12 mouse cellular contexts compared by ENCODE assay signal in the genomic region with DNA sequence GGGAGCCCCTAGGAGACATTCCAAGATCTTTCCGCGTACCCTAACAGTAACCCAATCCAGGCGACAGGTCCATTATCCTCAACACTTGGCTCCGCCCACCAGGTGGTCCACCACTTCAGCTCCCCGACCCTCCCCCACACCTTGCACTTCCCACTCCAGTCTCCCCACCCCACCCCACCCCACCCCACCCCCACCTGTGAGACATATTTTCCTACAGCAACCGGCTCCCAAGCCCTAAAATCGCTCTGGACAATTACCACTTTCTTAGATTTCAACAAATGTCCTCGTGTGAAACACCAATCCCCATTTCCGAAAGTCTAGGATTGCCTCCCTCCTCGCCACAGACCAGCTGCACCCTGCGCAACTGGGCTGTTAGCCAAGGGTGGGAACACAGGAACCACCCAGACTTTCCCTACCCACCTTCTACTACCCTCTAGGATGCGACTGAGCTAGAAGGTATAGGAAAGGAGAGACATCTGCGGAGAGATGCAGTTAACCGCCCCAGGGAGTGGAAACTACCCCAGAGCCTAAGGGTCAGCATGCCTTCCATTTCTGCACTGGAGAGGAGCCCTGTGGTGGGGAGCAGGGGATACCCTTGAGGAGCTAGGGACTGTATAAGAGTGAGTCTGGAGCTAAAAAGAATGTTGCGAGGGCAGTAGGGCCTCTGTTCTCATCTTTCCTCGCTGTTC. TPM values are rescaled to one million over a fixed set of nuclear protein-coding genes. Genes with fewer than 3 reads are reported as not detected.
DNase-seq lines count a peak whose midpoint lies in the region; ATAC-seq lines count a peak whose summit lies in the region.
"Had no signal": no experiment of that assay in that cellular context is flagged by ENCODE, and none has a peak within 500 bp of the region (broad histone marks: within the 10 kb centered on the region; RNA-seq: fewer than 3 reads in every experiment).

No protein-coding gene starts in this region.

- intact Hi-C loops in left cerebral cortex, postnatal 25 days (cut with DNase I), result no loop called here

- no peaks in the 10 kb centered on the region for H3K9me3 ChIP-seq in heart, embryonic 16.5 days (replicated peaks; ENCODE audit: control insufficient read depth, low read length)
- no peaks in the 10 kb centered on the region for H3K9me3 ChIP-seq in embryonic facial prominence, embryonic 13.5 days
- H3K9me3 ChIP-seq in intestine, embryonic 16.5 days (ENCODE audit: control insufficient read depth, low read length), result no peaks in the 10 kb centered on the region
- H3K9me3 ChIP-seq in neural tube, embryonic 13.5 days, result no peaks in the 10 kb centered on the region
- H3K9me3 ChIP-seq: liver, embryonic 15.5 days had no signal

- no peak for ATAC-seq in heart, embryonic 16.5 days (replicated peaks; ENCODE audit: extremely low read depth, insufficient read depth, low FRiP score)
- 0 out of 2 replicates have a peak, but pooled peaks have one; percentile 22 for ATAC-seq in embryonic facial prominence, embryonic 13.5 days (ENCODE audit: insufficient number of reproducible peaks, insufficient read depth, low FRiP score, low TSS enrichment, low read depth)
- ATAC-seq in intestine, embryonic 16.5 days, result no peak
- ATAC-seq in neural tube, embryonic 13.5 days (ENCODE audit: low read depth), result no peak

- no peak for DNase-seq in heart, adult 8-10 months (ENCODE audit: low spot score)
- DNase-seq in left cerebral cortex, postnatal 25 days (ENCODE audit: low spot score in 2 of 2), result no peak
- no peak for DNase-seq in adrenal gland, postnatal 36 days
- no peak for DNase-seq in adrenal gland, postnatal 25 days
- DNase-seq: adrenal gland, postnatal 14 days; kidney, adult 18-20 months; thymus, postnatal 25 days had no signal

- H3K27me3 ChIP-seq in heart, embryonic 16.5 days (ENCODE audit: control insufficient read depth, insufficient read depth, low read length), result peaks cover 64% of the 10 kb centered on the region
- H3K27me3 ChIP-seq in embryonic facial prominence, embryonic 13.5 days, result no peaks in the 10 kb centered on the region
- peaks cover 29% of the 10 kb centered on the region for H3K27me3 ChIP-seq in intestine, embryonic 16.5 days (replicated peaks; ENCODE audit: control insufficient read depth, insufficient read depth, low read length)
- H3K27me3 ChIP-seq in neural tube, embryonic 13.5 days, result no peaks in the 10 kb centered on the region

- no peaks in the 10 kb centered on the region for H3K36me3 ChIP-seq in heart, embryonic 16.5 days (ENCODE audit: control insufficient read depth, insufficient read depth)
- H3K36me3 ChIP-seq in embryonic facial prominence, embryonic 13.5 days, result peaks cover 26% of the 10 kb centered on the region
- no peaks in the 10 kb centered on the region for H3K36me3 ChIP-seq in intestine, embryonic 16.5 days (ENCODE audit: control insufficient read depth, insufficient read depth, low read length)
- 0 out of 2 replicates have a peak, but pooled peaks cover 1% of the 10 kb centered on the region for H3K36me3 ChIP-seq in neural tube, embryonic 13.5 days
- H3K36me3 ChIP-seq: liver, embryonic 15.5 days had no signal

- H3K9ac ChIP-seq in heart, embryonic 16.5 days (ENCODE audit: low read length), result no peak overlapping the region
- peak overlapping the region; percentile 78 for H3K9ac ChIP-seq in embryonic facial prominence, embryonic 13.5 days
- no peak overlapping the region for H3K9ac ChIP-seq in intestine, embryonic 16.5 days (ENCODE audit: low read depth, low read length)
- H3K9ac ChIP-seq in neural tube, embryonic 13.5 days, result peak overlapping the region; percentile 70
- H3K9ac ChIP-seq: liver, embryonic 15.5 days had no signal

- peak overlapping the region; percentile 41 for H3K4me3 ChIP-seq in heart, embryonic 16.5 days (ENCODE audit: low read length)
- peak overlapping the region; percentile 58 for H3K4me3 ChIP-seq in embryonic facial prominence, embryonic 13.5 days
- no peak overlapping the region for H3K4me3 ChIP-seq in intestine, embryonic 16.5 days (ENCODE audit: low read length)
- H3K4me3 ChIP-seq in neural tube, embryonic 13.5 days, result peak overlapping the region; percentile 40

- H3K4me2 ChIP-seq in heart, embryonic 16.5 days (ENCODE audit: low read depth, low read length), result no peak overlapping the region
- peak overlapping the region; percentile 73 for H3K4me2 ChIP-seq in embryonic facial prominence, embryonic 13.5 days
- H3K4me2 ChIP-seq in intestine, embryonic 16.5 days (ENCODE audit: low read depth, low read length), result 0 out of 2 replicates have a peak overlapping the region, but pooled peaks have one; percentile 46
- H3K4me2 ChIP-seq in neural tube, embryonic 13.5 days, result peak overlapping the region; percentile 68

- 24% methylated on average over 16 of the region's 16 CpGs for WGBS in heart, embryonic 16.5 days
- WGBS in embryonic facial prominence, embryonic 13.5 days, result 1% methylated on average over 16 of the region's 16 CpGs
- 26% methylated on average over 16 of the region's 16 CpGs for WGBS in intestine, embryonic 16.5 days
- WGBS in neural tube, embryonic 13.5 days, result 2% methylated on average over 16 of the region's 16 CpGs

- H3K27ac ChIP-seq in heart, embryonic 16.5 days (ENCODE audit: low read length), result no peak overlapping the region
- H3K27ac ChIP-seq in embryonic facial prominence, embryonic 13.5 days, result peak overlapping the region; percentile 97
- no peak overlapping the region for H3K27ac ChIP-seq in intestine, embryonic 16.5 days (ENCODE audit: low read length)
- peak overlapping the region; percentile 72 for H3K27ac ChIP-seq in neural tube, embryonic 13.5 days (replicated peaks)
- H3K27ac ChIP-seq: liver, embryonic 15.5 days had no signal

- peaks cover 30% of the 10 kb centered on the region for H3K4me1 ChIP-seq in heart, embryonic 16.5 days (ENCODE audit: control insufficient read depth, insufficient read depth, low read length)
- H3K4me1 ChIP-seq in embryonic facial prominence, embryonic 13.5 days, result peaks cover 86% of the 10 kb centered on the region
- peaks cover 25% of the 10 kb centered on the region for H3K4me1 ChIP-seq in intestine, embryonic 16.5 days (ENCODE audit: control insufficient read depth, insufficient read depth, low read length)
- H3K4me1 ChIP-seq in neural tube, embryonic 13.5 days (replicated peaks), result peaks cover 88% of the 10 kb centered on the region

RNA-seq across cellular contexts. Expression of a gene that starts 0.9 kb away (rescaled TPM):
- polyA plus RNA-seq in heart, embryonic 16.5 days (2015; fragmentation: Nextera tagmentation; extraction: Ambion mirVana), result 7.8 and 10.1 TPM in 2 replicates
- total RNA-seq in heart, adult 8-10 months (2022), result not detected
- 345 and 370 TPM in 2 replicates for polyA plus RNA-seq in embryonic facial prominence, embryonic 13.5 days (2015; fragmentation: Nextera tagmentation; extraction: Ambion mirVana)
- polyA plus RNA-seq in intestine, embryonic 16.5 days (2015; fragmentation: Nextera tagmentation; extraction: Ambion mirVana), result 3.8 TPM in 2 replicates
- 193 and 205 TPM in 2 replicates for polyA plus RNA-seq in neural tube, embryonic 13.5 days (2015; fragmentation: Nextera tagmentation; extraction: Ambion mirVana)
- 1 to 10 TPM; 3.9 to 5.7 TPM for total RNA-seq in left cerebral cortex, postnatal 25 days (2021)
- total RNA-seq in adrenal gland, postnatal 36 days (2021), result under 1 TPM in 1 of 2 experiments, not detected in 1; 0.33 TPM
- total RNA-seq in adrenal gland, postnatal 25 days (2021), result not detected in 2 replicates
- total RNA-seq: adrenal gland, postnatal 14 days had no signal

RNA-seq across cellular contexts. Expression of a gene that starts 18.9 kb away (rescaled TPM):
- 14.0 and 15.1 TPM in 2 replicates for polyA plus RNA-seq in heart, embryonic 16.5 days (2015; fragmentation: Nextera tagmentation; extraction: Ambion mirVana)
- total RNA-seq in heart, adult 8-10 months (2022), result 1 to 10 TPM; 4.6 to 6.7 (median 5.3) TPM
- polyA plus RNA-seq in embryonic facial prominence, embryonic 13.5 days (2015; fragmentation: Nextera tagmentation; extraction: Ambion mirVana), result 21.1 and 25.2 TPM in 2 replicates
- 14.2 and 14.3 TPM in 2 replicates for polyA plus RNA-seq in intestine, embryonic 16.5 days (2015; fragmentation: Nextera tagmentation; extraction: Ambion mirVana)
- 20.1 and 22.2 TPM in 2 replicates for polyA plus RNA-seq in neural tube, embryonic 13.5 days (2015; fragmentation: Nextera tagmentation; extraction: Ambion mirVana)
- 10 to 100 TPM; 19.5 to 21.8 TPM for total RNA-seq in left cerebral cortex, postnatal 25 days (2021)
- 10 to 100 TPM; 14.3 to 16.1 TPM for total RNA-seq in adrenal gland, postnatal 36 days (2021)
- 17.9 and 24.1 TPM in 2 replicates for total RNA-seq in adrenal gland, postnatal 25 days (2021)

RNA-seq across cellular contexts. Expression of a gene that starts 19.3 kb away (rescaled TPM):
- polyA plus RNA-seq in heart, embryonic 16.5 days (2015; fragmentation: Nextera tagmentation; extraction: Ambion mirVana), result 29.2 and 29.4 TPM in 2 replicates
- total RNA-seq in heart, adult 8-10 months (2022), result 1 to 10 TPM; 9.0 to 9.8 (median 9.7) TPM
- 69.0 and 74.3 TPM in 2 replicates for polyA plus RNA-seq in embryonic facial prominence, embryonic 13.5 days (2015; fragmentation: Nextera tagmentation; extraction: Ambion mirVana)
- polyA plus RNA-seq in intestine, embryonic 16.5 days (2015; fragmentation: Nextera tagmentation; extraction: Ambion mirVana), result 37.2 and 39.8 TPM in 2 replicates
- polyA plus RNA-seq in neural tube, embryonic 13.5 days (2015; fragmentation: Nextera tagmentation; extraction: Ambion mirVana), result 36.2 and 41.4 TPM in 2 replicates
- total RNA-seq in left cerebral cortex, postnatal 25 days (2021), result 10 to 100 TPM; 12.8 to 16.0 TPM
- total RNA-seq in adrenal gland, postnatal 36 days (2021), result 10 to 100 TPM; 20.7 to 22.0 TPM
- 22.7 and 22.8 TPM in 2 replicates for total RNA-seq in adrenal gland, postnatal 25 days (2021)

RNA-seq across cellular contexts. Expression of a gene that starts 21.5 kb away (rescaled TPM):
- polyA plus RNA-seq in heart, embryonic 16.5 days (2015; fragmentation: Nextera tagmentation; extraction: Ambion mirVana), result 9.5 and 13.4 TPM in 2 replicates
- total RNA-seq in heart, adult 8-10 months (2022), result 10 to 100 TPM; 10.1 to 25.1 (median 18.9) TPM
- polyA plus RNA-seq in embryonic facial prominence, embryonic 13.5 days (2015; fragmentation: Nextera tagmentation; extraction: Ambion mirVana), result 13.8 and 17.7 TPM in 2 replicates
- polyA plus RNA-seq in intestine, embryonic 16.5 days (2015; fragmentation: Nextera tagmentation; extraction: Ambion mirVana), result 9.4 and 10.3 TPM in 2 replicates
- polyA plus RNA-seq in neural tube, embryonic 13.5 days (2015; fragmentation: Nextera tagmentation; extraction: Ambion mirVana), result 44.1 and 47.1 TPM in 2 replicates
- total RNA-seq in left cerebral cortex, postnatal 25 days (2021), result 1 to 10 TPM; 5.2 to 6.2 TPM
- total RNA-seq in adrenal gland, postnatal 36 days (2021), result 10 to 100 TPM in 1 of 2 experiments, 1 to 10 TPM in 1; 8.8 to 13.3 TPM
- 8.7 and 9.3 TPM in 2 replicates for total RNA-seq in adrenal gland, postnatal 25 days (2021)

RNA-seq across cellular contexts. Expression of a gene that starts 30.1 kb away (rescaled TPM):
- polyA plus RNA-seq in heart, embryonic 16.5 days (2015; fragmentation: Nextera tagmentation; extraction: Ambion mirVana), result 66.1 and 68.4 TPM in 2 replicates
- total RNA-seq in heart, adult 8-10 months (2022), result 10 to 100 TPM; 73.5 to 80.6 (median 77.1) TPM
- 80.1 and 84.0 TPM in 2 replicates for polyA plus RNA-seq in embryonic facial prominence, embryonic 13.5 days (2015; fragmentation: Nextera tagmentation; extraction: Ambion mirVana)
- polyA plus RNA-seq in intestine, embryonic 16.5 days (2015; fragmentation: Nextera tagmentation; extraction: Ambion mirVana), result 78.7 and 80.6 TPM in 2 replicates
- polyA plus RNA-seq in neural tube, embryonic 13.5 days (2015; fragmentation: Nextera tagmentation; extraction: Ambion mirVana), result 69.5 and 73.0 TPM in 2 replicates
- 10 to 100 TPM; 51.4 to 57.7 TPM for total RNA-seq in left cerebral cortex, postnatal 25 days (2021)
- total RNA-seq in adrenal gland, postnatal 36 days (2021), result 100 to 1,000 TPM; 116 to 130 TPM
- 113 and 156 TPM in 2 replicates for total RNA-seq in adrenal gland, postnatal 25 days (2021)

Comparison
In these comparisons a context has a peak if more than half of its experiments do, and no peak if none do; other contexts are left out.
1. H3K27ac ChIP-seq: peak in embryonic facial prominence, embryonic 13.5 days (single experiment) and neural tube, embryonic 13.5 days (single experiment); none in heart, embryonic 16.5 days (single experiment) and intestine, embryonic 16.5 days (single experiment).
2. H3K9ac ChIP-seq: peak in embryonic facial prominence, embryonic 13.5 days (single experiment) and neural tube, embryonic 13.5 days (single experiment); none in heart, embryonic 16.5 days (single experiment) and intestine, embryonic 16.5 days (single experiment).